Mouse (Mus musculus) forebrain, embryonic 16.5 days (tissue): ENCODE results near the gene Fbxo7. TPM values are rescaled to one million over a fixed set of nuclear protein-coding genes. Genes with fewer than 3 reads are reported as not detected.
"Not testable (repeated sequence)": the region's sequence is repeated elsewhere in the genome, so short reads cannot be mapped to it uniquely, and the experiment has no call there.

ENCODE experiments used
- ATAC-seq: fragments of 200-750 bp; cut with Nextera tagmentation; 2 replicates; pipeline ENCODE4 v1.8.0; 2017; ENCODE audit warnings: mild to moderate bottlenecking, moderate library complexity
- H3K27ac ChIP-seq: fragments of 300-500 bp; sonication (generic); 2 replicates; pipeline ENCODE4 v1.5.1; 2014; ENCODE audit warnings: low read length, control low read depth
- H3K27me3 ChIP-seq: fragments of 300-500 bp; sonication (generic); replicated peaks from 2 replicates; pipeline ENCODE4 v1.6.1; 2014; ENCODE audit warnings: low read length; ENCODE audit not compliant: control insufficient read depth, insufficient read depth
- H3K36me3 ChIP-seq: fragments of 300-500 bp; sonication (generic); 2 replicates; pipeline ENCODE4 v1.6.1; 2014; ENCODE audit not compliant: control insufficient read depth, insufficient read depth
- H3K4me1 ChIP-seq: fragments of 300-500 bp; sonication (generic); replicated peaks from 2 replicates; pipeline ENCODE4 v1.6.1; 2014; ENCODE audit warnings: low read length; ENCODE audit not compliant: control insufficient read depth, insufficient read depth
- H3K4me2 ChIP-seq: fragments of 300-500 bp; sonication (generic); 2 replicates; pipeline ENCODE4 v1.6.1; 2014; ENCODE audit warnings: mild to moderate bottlenecking, low read length, control low read depth
- H3K4me3 ChIP-seq: fragments of 300-500 bp; sonication (generic); replicated peaks from 2 replicates; pipeline ENCODE4 v1.5.1; 2014; ENCODE audit warnings: mild to moderate bottlenecking, low read length, control low read depth
- H3K9ac ChIP-seq: fragments of 300-500 bp; sonication (generic); replicated peaks from 2 replicates; pipeline ENCODE4 v1.6.1; 2014; ENCODE audit warnings: low read depth, low read length, control low read depth
- H3K9me3 ChIP-seq: fragments of 300-500 bp; sonication (generic); 2 replicates; pipeline ENCODE4 v1.6.1; 2016; ENCODE audit warnings: low read length; ENCODE audit not compliant: control insufficient read depth
- WGBS: fragments of 180-500 bp; shearing (Covaris S2); extraction: QIAGEN DNeasy Blood & Tissue Kit; methylation state at CpG from one replicate; pipeline ENCODE4 v1.1.7; 2014; 5-methylcytosine and 5-hydroxymethylcytosine counted together
- polyA plus RNA-seq: library from polyadenylated mRNA; unstranded; fragments of >200 nt; fragmentation: Nextera tagmentation; extraction: Ambion mirVana; gene quantifications from 2 replicates; pipeline ENCODE4 v1.2.1, GENCODE M21; 2015

Fbxo7 gene
- polyA plus RNA-seq, 1 experiment from 2014 or later, result 14.9 TPM

DNA sequence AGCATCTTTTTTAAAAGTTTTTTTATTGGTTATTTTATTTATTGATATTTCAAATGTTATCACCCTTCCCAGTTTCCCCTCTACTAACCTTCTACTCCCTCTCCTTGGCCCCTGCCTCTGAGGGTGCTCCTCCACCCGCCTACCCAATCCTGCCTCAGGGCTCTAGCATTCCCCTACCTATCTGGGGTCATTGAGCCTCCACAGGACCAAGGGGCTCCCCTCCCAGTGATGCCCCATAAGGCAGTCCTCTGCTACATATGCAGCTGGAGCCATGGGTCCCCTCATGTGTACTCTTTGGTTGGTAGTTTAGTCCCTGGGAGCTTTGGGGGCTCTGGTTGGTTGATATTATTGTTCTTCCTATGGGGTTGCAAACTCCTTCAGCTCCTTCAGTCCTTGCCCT, 5.0 kb downstream of the Fbxo7 start:
- H3K4me2 ChIP-seq, H3K9me3 ChIP-seq, H3K4me3 ChIP-seq, H3K36me3 ChIP-seq, H3K27ac ChIP-seq, ATAC-seq, H3K9ac ChIP-seq, H3K4me1 ChIP-seq, H3K27me3 ChIP-seq: not testable (repeated sequence)
- 84% methylated on average over 1 of the region's 1 CpGs for WGBS

DNA sequence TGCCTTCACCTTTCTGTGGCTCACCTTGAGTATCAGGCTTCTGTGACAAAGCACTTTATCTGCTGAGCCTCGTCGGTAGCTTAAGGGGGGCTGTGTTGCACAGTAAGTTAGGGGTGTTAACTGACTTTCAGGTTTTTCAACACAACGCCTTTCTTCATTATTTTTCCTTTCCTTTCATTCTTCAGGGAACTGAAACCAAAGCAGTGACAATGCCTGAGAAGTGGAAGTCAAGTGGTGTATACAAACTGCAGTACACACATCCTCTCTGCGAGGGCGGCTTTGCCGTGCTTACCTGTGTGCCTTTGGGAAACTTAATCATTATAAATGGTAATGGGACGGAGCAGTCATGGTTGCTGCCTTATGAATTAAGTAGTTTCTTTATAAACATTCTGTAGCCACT, 9.0 kb downstream of the Fbxo7 start:
- no peaks in the 10 kb centered on the region for H3K36me3 ChIP-seq
- H3K4me3 ChIP-seq, result no peak overlapping the region
- no peaks in the 10 kb centered on the region for H3K4me1 ChIP-seq
- no peak overlapping the region for H3K4me2 ChIP-seq
- no peak for ATAC-seq
- H3K9me3 ChIP-seq, result no peaks in the 10 kb centered on the region
- 88% methylated on average over 7 of the region's 7 CpGs for whole genome bisulfite sequencing
- no peak overlapping the region for H3K27ac ChIP-seq
- no peaks in the 10 kb centered on the region for H3K27me3 ChIP-seq
- H3K9ac ChIP-seq, result no peak overlapping the region

DNA sequence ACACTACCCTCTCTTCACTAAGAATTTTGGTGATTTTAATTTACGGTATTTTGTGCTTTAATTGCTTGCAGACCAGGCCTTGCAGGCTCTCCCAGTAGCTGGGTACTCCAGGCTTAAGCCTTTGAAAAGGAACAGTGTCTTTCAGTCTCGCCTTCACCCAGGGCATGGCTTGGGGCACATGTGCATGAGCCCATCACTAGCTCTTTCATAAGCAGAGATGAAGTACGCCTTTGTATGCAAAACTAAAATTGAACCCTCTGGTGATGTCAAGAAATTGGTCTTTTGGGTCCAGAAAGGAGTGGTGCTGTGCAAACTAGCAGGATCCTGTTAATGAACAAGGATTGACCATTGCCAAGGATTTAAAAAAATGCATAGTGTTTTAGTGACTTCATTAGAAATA, 10.7 kb downstream of the Fbxo7 start:
- no peak for ATAC-seq
- Histone ChIP-seq H3K27ac (no peak overlapping the region), H3K9me3 (no peaks in the 10 kb centered on the region), H3K36me3 (no peaks in the 10 kb centered on the region), H3K4me1 (no peaks in the 10 kb centered on the region), H3K4me2 (no peak overlapping the region), H3K9ac (no peak overlapping the region), H3K4me3 (no peak overlapping the region), H3K27me3 (no peaks in the 10 kb centered on the region)
- 73% methylated on average over 3 of the region's 3 CpGs for WGBS

DNA sequence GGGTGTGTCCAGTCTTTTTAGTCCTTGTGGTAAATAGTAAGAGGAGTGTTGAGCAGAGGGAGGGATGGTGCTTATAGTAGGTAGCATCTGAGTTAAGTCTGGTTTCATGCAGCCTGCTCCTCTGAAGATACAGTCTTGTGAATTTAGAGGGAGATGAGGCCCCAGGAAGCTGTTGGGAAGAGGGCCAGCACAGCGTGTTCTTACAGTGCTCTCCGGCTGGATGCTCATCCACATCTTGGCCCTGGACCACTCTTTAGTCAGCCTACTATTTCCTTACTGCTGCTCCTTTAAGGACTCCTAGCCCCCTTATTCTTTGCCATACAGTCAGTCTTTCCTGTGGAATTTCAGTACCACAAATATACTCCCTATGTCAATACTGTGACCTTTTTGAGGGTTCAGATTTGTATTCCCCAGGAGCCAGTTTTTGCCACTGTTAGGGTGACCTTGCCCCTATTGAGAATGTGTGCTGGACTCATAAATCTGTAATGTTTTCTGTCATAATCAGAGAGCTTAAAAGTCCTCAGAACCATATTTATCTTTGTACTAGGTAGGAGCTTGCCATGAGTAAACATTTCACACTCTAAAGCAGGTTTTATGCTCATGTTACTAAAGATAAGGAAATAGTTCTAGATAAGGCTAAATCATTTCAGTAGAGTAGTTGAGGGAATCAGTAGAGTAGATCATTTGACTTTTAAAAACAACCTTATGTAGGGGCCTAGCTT, 12.4 kb downstream of the Fbxo7 start:
- Histone ChIP-seq H3K9ac (no peak overlapping the region), H3K9me3 (no peaks in the 10 kb centered on the region), H3K36me3 (no peaks in the 10 kb centered on the region), H3K4me2 (no peak overlapping the region), H3K27ac (no peak overlapping the region), H3K4me3 (no peak overlapping the region), H3K27me3 (no peaks in the 10 kb centered on the region), H3K4me1 (no peaks in the 10 kb centered on the region)
- WGBS, result 82% methylated on average over 2 of the region's 2 CpGs
- ATAC-seq, result no peak

DNA sequence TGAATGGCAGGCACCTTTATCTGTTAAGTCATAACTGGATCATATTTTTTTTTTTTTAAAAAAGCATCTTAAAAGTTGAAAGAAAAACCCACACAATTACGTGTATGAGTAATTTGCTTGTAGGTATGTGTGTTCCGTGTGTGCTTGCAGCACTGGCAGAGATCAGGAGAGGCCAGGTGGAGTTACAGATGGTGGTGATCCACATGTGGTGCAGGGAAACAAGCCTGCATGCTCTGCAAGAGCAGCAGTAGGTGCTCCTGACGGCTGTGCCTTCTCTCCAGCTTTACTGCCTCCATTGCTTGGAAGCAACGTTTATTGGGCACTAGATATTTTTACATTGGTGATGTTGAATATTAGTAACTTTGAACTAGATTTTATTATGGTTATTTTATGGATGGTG, 21.9 kb downstream of the Fbxo7 start:
- Histone ChIP-seq H3K9ac (no peak overlapping the region), H3K4me1 (no peaks in the 10 kb centered on the region), H3K27me3 (no peaks in the 10 kb centered on the region), H3K4me2 (no peak overlapping the region), H3K36me3 (peaks cover 3% of the 10 kb centered on the region; the same call in 1 of the 2 replicates), H3K4me3 (no peak overlapping the region), H3K9me3 (no peaks in the 10 kb centered on the region), H3K27ac (no peak overlapping the region)
- WGBS, result 76% methylated on average over 4 of the region's 4 CpGs
- ATAC-seq, result no peak

DNA sequence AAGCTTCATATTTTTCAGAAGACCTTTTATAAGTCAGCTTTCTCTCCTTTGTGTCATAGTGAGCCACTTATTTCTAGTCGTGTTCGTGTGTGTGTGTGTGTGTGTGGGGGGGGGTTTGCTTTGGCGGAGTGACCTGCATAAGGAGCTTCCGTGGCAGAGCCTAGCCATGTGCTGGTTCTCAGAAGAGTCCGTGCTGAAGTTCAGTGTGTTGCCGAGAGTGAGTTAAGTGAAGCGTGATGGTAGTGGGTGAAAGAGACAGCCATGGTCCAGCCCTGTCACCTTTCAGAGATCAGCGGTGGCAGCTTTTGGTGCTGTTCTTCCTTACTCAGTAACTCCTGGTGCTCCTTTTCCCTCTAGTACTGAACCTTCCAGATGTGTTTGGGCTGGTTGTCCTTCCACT, 22.3 kb downstream of the Fbxo7 start:
- Histone ChIP-seq H3K9me3 (no peaks in the 10 kb centered on the region), H3K4me2 (no peak overlapping the region), H3K36me3 (peaks cover 3% of the 10 kb centered on the region; the same call in 1 of the 2 replicates), H3K9ac (no peak overlapping the region), H3K4me1 (no peaks in the 10 kb centered on the region), H3K27ac (no peak overlapping the region), H3K27me3 (no peaks in the 10 kb centered on the region), H3K4me3 (no peak overlapping the region)
- ATAC-seq, result no peak
- WGBS, result 86% methylated on average over 8 of the region's 8 CpGs

DNA sequence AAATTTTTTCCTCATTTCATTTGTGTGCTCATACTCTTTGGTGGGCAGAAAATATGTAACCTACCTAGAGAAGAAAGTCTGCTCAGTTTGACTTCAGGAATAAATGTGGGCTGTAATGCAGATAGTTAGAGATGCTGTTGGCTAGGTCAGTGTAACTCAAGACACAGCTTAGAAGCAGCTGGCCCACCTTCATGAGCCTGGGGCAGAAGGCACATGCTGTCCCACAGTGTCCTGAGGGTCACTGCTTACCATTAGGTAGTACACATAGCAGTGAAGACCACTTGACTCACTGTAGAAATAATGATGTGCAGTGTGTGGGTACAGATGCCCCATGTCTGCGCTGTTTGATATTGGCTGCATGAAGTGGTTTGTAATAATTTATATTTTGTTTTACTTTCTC, 24.6 kb downstream of the Fbxo7 start:
- ATAC-seq, result no peak
- no peaks in the 10 kb centered on the region for H3K9me3 ChIP-seq
- H3K4me1 ChIP-seq, result no peaks in the 10 kb centered on the region
- H3K4me2 ChIP-seq, result no peak overlapping the region
- no peak overlapping the region for H3K27ac ChIP-seq
- H3K27me3 ChIP-seq, result no peaks in the 10 kb centered on the region
- H3K36me3 ChIP-seq, result peaks cover 3% of the 10 kb centered on the region; the same call in 1 of the 2 replicates
- 100% methylated on average over 1 of the region's 1 CpGs for WGBS
- no peak overlapping the region for H3K9ac ChIP-seq
- no peak overlapping the region for H3K4me3 ChIP-seq

DNA sequence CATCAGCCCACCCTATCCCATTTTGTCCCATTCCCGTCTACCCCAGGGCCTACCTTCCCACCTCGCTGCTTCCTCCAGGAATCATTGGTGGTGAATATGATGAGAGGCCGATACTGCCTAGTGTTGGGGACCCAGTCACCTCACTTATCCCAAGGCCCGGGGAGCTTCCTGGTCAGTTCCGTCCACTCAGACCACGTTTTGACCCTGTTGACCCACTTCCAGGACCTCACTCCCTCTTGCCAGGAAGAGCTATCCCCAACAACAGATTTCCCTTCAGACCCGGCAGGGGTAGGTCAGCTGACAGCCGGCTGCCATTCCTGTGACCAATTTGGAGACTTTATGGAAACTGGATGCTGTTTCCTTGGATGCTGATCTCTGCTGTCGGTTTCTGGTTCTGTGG, 26.0 kb downstream of the Fbxo7 start:
- Histone ChIP-seq H3K36me3 (peaks cover 3% of the 10 kb centered on the region; the same call in 1 of the 2 replicates), H3K27me3 (no peaks in the 10 kb centered on the region), H3K4me3 (no peak overlapping the region), H3K9me3 (no peaks in the 10 kb centered on the region), H3K27ac (no peak overlapping the region), H3K9ac (no peak overlapping the region), H3K4me1 (no peaks in the 10 kb centered on the region), H3K4me2 (no peak overlapping the region)
- ATAC-seq, result no peak
- 94% methylated on average over 9 of the region's 9 CpGs for WGBS

DNA sequence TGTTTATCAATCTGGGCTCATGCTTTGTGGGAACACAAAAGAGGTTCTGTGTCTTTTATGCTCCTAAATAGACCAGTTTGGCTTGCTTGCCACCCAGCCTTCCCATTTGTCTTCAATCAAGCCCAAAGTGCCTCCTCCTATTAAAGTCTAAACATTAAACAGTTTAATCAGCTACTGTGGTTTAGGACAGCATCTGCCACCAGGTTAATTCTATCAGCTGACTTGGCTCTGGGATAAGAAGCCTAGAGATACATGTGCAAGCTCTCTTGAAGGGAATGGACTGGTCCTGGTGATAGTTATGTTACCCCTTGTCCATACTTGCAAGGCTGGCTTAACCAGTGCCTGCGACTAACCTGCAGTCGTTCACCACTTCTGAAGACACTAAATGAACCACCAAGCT, 28.8 kb downstream of the Fbxo7 start:
- no peak overlapping the region for H3K27ac ChIP-seq
- H3K4me1 ChIP-seq, result no peaks in the 10 kb centered on the region
- H3K9ac ChIP-seq, result no peak overlapping the region
- peaks cover 3% of the 10 kb centered on the region; the same call in 1 of the 2 replicates for H3K36me3 ChIP-seq
- no peak overlapping the region for H3K4me3 ChIP-seq
- H3K4me2 ChIP-seq, result no peak overlapping the region
- H3K27me3 ChIP-seq, result no peaks in the 10 kb centered on the region
- no peak for ATAC-seq
- WGBS, result 82% methylated on average over 2 of the region's 2 CpGs
- no peaks in the 10 kb centered on the region for H3K9me3 ChIP-seq
